8 mouse cellular contexts compared by ENCODE assay signal in the genomic region with DNA sequence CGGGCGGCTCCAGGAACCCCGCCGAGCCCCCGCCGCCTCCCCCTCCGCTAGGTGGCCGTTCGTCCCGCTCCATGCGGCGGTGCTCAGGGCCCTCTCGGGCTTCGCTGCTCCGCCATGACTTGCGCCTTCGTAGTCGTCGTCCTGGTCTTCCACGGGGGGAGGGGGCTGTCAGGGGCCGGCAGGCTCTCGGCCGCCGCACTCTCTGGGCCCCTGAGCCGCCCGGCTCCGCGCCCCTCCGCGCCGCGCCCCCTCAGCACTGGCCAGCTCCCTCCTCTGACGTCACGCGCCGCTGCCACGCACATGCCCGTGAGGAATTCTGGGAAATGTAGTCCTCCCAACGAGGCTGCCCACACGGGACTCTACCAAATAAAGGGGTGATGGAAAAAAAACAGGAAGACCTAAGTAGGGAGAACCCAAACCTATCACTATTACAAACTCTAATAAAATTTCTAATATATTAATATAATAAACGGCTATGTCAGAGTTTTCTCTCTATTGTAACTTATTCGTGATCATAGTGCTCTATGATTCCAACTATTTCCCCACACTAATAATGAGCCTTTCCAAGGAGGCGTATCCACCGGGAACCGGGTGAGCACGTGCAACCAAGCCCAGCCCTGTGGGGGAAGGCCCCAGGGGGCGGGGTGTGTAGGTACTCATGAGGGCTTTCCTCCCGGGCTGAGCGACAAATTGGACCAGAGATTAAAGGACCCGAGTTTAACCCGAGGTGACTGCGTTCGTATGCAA. TPM values are rescaled to one million over a fixed set of nuclear protein-coding genes. Genes with fewer than 3 reads are reported as not detected.
DNase-seq lines count a peak whose midpoint lies in the region; ATAC-seq lines count a peak whose summit lies in the region.

No protein-coding gene starts in this region.

- peak overlapping the region; percentile 85 for H3K4me2 ChIP-seq in heart, embryonic 16.5 days (ENCODE audit: low read depth, low read length)
- peak overlapping the region; percentile 97 for H3K4me2 ChIP-seq in liver, embryonic 15.5 days
- peak overlapping the region; percentile 91 for H3K4me2 ChIP-seq in neural tube, embryonic 12.5 days (replicated peaks)

- H3K27me3 ChIP-seq in forebrain, embryonic 10.5 days (ENCODE audit: poor library complexity, severe bottlenecking), result peaks cover 17% of the 10 kb centered on the region
- H3K27me3 ChIP-seq in heart, embryonic 16.5 days (ENCODE audit: control insufficient read depth, insufficient read depth, low read length), result peaks cover 5% of the 10 kb centered on the region
- peaks cover 54% of the 10 kb centered on the region for H3K27me3 ChIP-seq in liver, embryonic 15.5 days
- H3K27me3 ChIP-seq in neural tube, embryonic 12.5 days (replicated peaks), result no peaks in the 10 kb centered on the region

- H3K9me3 ChIP-seq in forebrain, embryonic 10.5 days, result no peaks in the 10 kb centered on the region
- no peaks in the 10 kb centered on the region for H3K9me3 ChIP-seq in heart, embryonic 16.5 days (replicated peaks; ENCODE audit: control insufficient read depth, low read length)
- H3K9me3 ChIP-seq in liver, embryonic 15.5 days (replicated peaks), result no peaks in the 10 kb centered on the region
- no peaks in the 10 kb centered on the region for H3K9me3 ChIP-seq in neural tube, embryonic 12.5 days

- H3K4me1 ChIP-seq in forebrain, embryonic 10.5 days, result peaks cover 55% of the 10 kb centered on the region
- H3K4me1 ChIP-seq in heart, embryonic 16.5 days (ENCODE audit: control insufficient read depth, insufficient read depth, low read length), result peaks cover 6% of the 10 kb centered on the region
- peaks cover 26% of the 10 kb centered on the region for H3K4me1 ChIP-seq in liver, embryonic 15.5 days (replicated peaks)
- H3K4me1 ChIP-seq in neural tube, embryonic 12.5 days, result peaks cover 20% of the 10 kb centered on the region

- peak overlapping the region; percentile 72 for H3K9ac ChIP-seq in heart, embryonic 16.5 days (ENCODE audit: low read length)
- peak overlapping the region; percentile 64 for H3K9ac ChIP-seq in liver, embryonic 15.5 days
- H3K9ac ChIP-seq in neural tube, embryonic 12.5 days, result peak overlapping the region; percentile 78

- H3K4me3 ChIP-seq in forebrain, embryonic 10.5 days, result peak overlapping the region; percentile 80
- H3K4me3 ChIP-seq in heart, embryonic 16.5 days (ENCODE audit: low read length), result peak overlapping the region; percentile 71
- H3K4me3 ChIP-seq in liver, embryonic 15.5 days (replicated peaks), result peak overlapping the region; percentile 89
- H3K4me3 ChIP-seq in neural tube, embryonic 12.5 days, result peak overlapping the region; percentile 86

- peak overlapping the region; percentile 90 for H3K27ac ChIP-seq in forebrain, embryonic 10.5 days
- peak overlapping the region; percentile 61 for H3K27ac ChIP-seq in heart, embryonic 16.5 days (ENCODE audit: low read length)
- H3K27ac ChIP-seq in liver, embryonic 15.5 days (replicated peaks), result peak overlapping the region; percentile 45
- H3K27ac ChIP-seq in neural tube, embryonic 12.5 days, result peak overlapping the region; percentile 53; the same call in 1 of the 2 replicates

- ATAC-seq in heart, embryonic 16.5 days (replicated peaks; ENCODE audit: extremely low read depth, insufficient read depth, low FRiP score), result peak; percentile 95
- ATAC-seq in liver, embryonic 15.5 days (ENCODE audit: insufficient read depth), result peak; percentile 95
- peak; percentile 93 for ATAC-seq in neural tube, embryonic 12.5 days (ENCODE audit: low FRiP score, low read depth)

- H3K36me3 ChIP-seq in forebrain, embryonic 10.5 days (replicated peaks), result no peaks in the 10 kb centered on the region
- no peaks in the 10 kb centered on the region for H3K36me3 ChIP-seq in heart, embryonic 16.5 days (ENCODE audit: control insufficient read depth, insufficient read depth)
- no peaks in the 10 kb centered on the region for H3K36me3 ChIP-seq in liver, embryonic 15.5 days (replicated peaks)
- no peaks in the 10 kb centered on the region for H3K36me3 ChIP-seq in neural tube, embryonic 12.5 days

- DNase-seq in CD8-positive naive resting alpha-beta T cell, adult 2 months (ENCODE audit: low read depth in 2 of 2, low spot score in 2 of 2), result peak; percentile 87 to 90
- peak; percentile 92 for DNase-seq in c-Kit-positive CD71-negative TER-119-negative erythroid progenitor cells, embryonic 14.5 days (ENCODE audit: low read depth)
- DNase-seq in forebrain, embryonic 10.5 days (ENCODE audit: extremely low spot score, low spot score), result peak; percentile 94
- DNase-seq in kidney, postnatal 36 days, result peak; percentile 96 to 97
- DNase-seq in telencephalon, adult 2 months (ENCODE audit: low read depth, low spot score), result peak; percentile 94

- under 1% methylated on average over 48 of the region's 53 CpGs for WGBS in forebrain, embryonic 10.5 days
- under 1% methylated on average over 40 of the region's 53 CpGs for WGBS in heart, embryonic 16.5 days
- under 1% methylated on average over 53 of the region's 53 CpGs for WGBS in liver, embryonic 15.5 days (ENCODE audit: insufficient replicate concordance)
- WGBS in neural tube, embryonic 12.5 days, result under 1% methylated on average over 52 of the region's 53 CpGs

RNA-seq across cellular contexts. Expression of gene Nr6a1, which starts 1.2 kb away (rescaled TPM):
- polyA plus RNA-seq in forebrain, embryonic 10.5 days (2016; fragmentation: Nextera tagmentation; extraction: Ambion mirVana), result 4.2 and 4.8 TPM in 2 replicates
- polyA plus RNA-seq in heart, embryonic 16.5 days (2015; fragmentation: Nextera tagmentation; extraction: Ambion mirVana), result 0.55 and 0.62 TPM in 2 replicates
- polyA plus RNA-seq in liver, embryonic 15.5 days (2015; fragmentation: Nextera tagmentation; extraction: Ambion mirVana), result 1.1 TPM in 2 replicates
- polyA plus RNA-seq in neural tube, embryonic 12.5 days (2016; fragmentation: Nextera tagmentation; extraction: Ambion mirVana), result 4.2 and 5.2 TPM in 2 replicates

RNA-seq across cellular contexts. Expression of gene Olfml2a, which starts 5.5 kb away (rescaled TPM):
- 1.2 and 1.7 TPM in 2 replicates for polyA plus RNA-seq in forebrain, embryonic 10.5 days (2016; fragmentation: Nextera tagmentation; extraction: Ambion mirVana)
- polyA plus RNA-seq in heart, embryonic 16.5 days (2015; fragmentation: Nextera tagmentation; extraction: Ambion mirVana), result 6.7 and 8.1 TPM in 2 replicates
- 0.10 and 0.14 TPM in 2 replicates for polyA plus RNA-seq in liver, embryonic 15.5 days (2015; fragmentation: Nextera tagmentation; extraction: Ambion mirVana)
- polyA plus RNA-seq in neural tube, embryonic 12.5 days (2016; fragmentation: Nextera tagmentation; extraction: Ambion mirVana), result 4.4 and 5.3 TPM in 2 replicates

Comparison
In these comparisons a context has a peak if more than half of its experiments do, and no peak if none do; other contexts are left out.
1. Peak in every context shown above with its lines: DNase-seq, ATAC-seq, H3K4me3 ChIP-seq and H3K27ac ChIP-seq.